Mouse (Mus musculus) heart, postnatal 4 days (tissue): Measurements from ENCODE around the gene Slc26a11. TPM values are rescaled to one million over a fixed set of nuclear protein-coding genes. Genes with fewer than 3 reads are reported as not detected.

Experiments
- DNase-seq: peaks from one replicate; pipeline ENCODE4 v3.0.0; 2021
- microRNA-seq, 2 experiments: library from miRNA; unstranded; fragments of <30 nt; microRNA quantifications; one replicate each; pipeline ENCODE4 v1.2.0; 2021 to 2022
- total RNA-seq, 2 experiments: library from RNA; stranded (reverse); gene quantifications; 2 replicates each; pipeline ENCODE4 v1.2.3; 2021

Gene Slc26a11
- total RNA-seq, 2 experiments from 2014 or later = 3.0 to 3.9 TPM

GRCm38 (mm10) chr11:119402501-119403160 is 47.3 kb downstream of the Slc26a11 start:
- no peak for DNase-seq

DNA sequence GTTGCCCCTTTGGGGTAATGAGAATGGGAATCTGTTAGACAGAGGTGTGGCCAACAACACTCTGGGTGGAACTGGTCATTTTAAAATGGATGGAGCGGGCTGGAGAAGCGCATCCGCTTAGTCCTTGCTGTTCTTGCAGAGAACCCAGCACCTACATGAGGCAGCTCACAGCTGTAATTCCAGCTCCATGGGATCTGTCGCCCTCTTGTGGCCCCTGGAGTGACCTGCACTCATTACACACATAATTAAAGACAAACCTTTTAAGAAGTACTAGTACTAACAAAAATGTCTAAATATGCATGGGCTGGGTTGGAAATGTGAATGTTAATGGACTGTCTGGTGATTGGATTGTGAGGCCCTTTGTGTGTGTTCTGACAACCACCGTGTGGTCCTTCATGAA is 49.3 kb downstream of the Slc26a11 start:
- peak; percentile 41 for DNase-seq

GRCm38 (mm10) chr11:119407381-119407780 is 52.0 kb downstream of the Slc26a11 start:
- DNase-seq = no peak

GRCm38 (mm10) chr11:119407977-119408376 is 52.6 kb downstream of the Slc26a11 start:
- no peak for DNase-seq

DNA sequence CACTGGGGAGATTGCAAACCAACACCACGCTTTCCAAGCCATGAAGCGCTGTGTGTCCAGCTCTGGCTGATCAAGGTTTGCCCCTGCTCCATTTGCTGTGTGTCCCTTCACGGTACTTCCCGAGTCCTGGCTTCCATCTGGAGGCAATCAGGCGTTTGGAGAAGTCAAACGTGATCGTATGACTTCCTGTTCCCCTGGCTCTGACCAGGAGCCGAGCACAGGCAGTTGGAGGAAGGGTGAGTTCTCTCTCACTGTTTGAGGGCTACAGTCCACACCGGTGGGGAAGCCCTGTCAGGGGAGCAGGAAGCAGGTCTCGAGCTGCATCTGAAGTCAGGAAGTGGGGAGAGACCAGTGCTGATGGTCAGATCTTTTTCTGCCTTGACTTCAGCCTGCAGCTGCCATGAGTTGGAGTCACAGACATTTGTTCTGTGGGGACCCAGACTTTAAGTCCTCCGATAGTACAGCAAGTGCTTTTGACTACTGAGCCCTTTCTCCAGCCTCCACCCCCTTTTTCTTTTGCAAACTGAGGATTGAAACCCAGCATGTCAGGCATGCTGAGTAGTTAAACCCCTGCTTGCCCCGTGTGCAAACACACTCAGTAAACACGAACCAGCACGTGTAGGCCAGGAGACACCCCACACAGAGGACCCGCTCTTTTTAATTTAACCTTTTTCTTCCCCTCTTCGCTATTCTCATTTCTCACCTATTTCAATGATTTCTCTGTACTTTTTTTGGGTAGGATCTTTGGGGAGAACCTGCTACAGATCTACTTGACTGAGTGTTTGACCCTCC is 64.2 kb downstream of the Slc26a11 start:
- DNase-seq = no peak

DNA sequence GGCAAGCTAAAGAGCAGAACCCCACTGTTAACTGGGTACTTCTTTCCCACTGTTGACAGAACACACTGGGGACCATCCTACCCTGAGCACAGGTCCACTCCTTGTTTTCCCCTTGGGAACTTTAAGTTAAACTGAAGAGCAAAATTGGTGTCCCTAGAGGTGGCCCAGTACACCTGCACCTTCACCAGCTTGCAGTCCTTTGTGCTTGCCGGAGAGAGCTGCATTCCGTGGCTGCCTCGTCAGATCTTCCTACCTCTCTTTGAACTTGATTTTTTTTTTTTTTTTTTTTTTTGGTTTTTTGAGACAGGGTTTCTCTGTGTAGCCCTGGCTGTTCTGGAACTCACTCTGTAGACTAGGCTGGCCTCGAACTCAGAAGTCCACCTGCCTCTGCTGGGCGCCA is 65.1 kb downstream of the Slc26a11 start:
- DNase-seq = no peak

GRCm38 (mm10) chr11:119427431-119427830 is 72.1 kb downstream of the Slc26a11 start:
- DNase-seq = no peak

GRCm38 (mm10) chr11:119427986-119428385 is 72.6 kb downstream of the Slc26a11 start:
- no peak for DNase-seq

DNA sequence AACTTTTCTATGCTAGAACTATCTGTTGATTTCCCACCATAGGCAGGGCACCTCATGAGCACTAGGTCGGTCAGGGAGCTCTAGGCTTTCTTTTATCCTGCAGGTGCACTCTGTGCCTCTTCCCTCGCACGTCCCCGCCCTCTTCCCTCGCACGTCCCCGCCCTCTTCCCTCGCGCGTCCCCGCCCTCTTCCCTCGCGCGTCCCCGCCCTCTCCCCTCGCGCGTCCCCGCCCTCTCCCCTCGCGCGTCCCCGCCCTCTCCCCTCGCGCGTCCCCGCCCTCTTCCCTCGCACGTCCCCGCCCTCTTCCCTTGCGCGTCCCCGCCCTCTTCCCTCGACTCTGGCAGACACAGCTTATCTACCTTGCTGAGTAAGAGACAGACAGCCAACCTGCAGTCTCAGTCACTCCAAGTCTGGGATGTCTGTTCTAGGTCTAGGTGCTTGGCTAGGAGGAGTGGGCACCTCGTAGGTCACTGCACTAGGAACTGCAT is 73.3 kb downstream of the Slc26a11 start:
- DNase-seq = peak; percentile 59

Small RNA genes lying within 50 kb of the gene (microRNA-seq; reads per million reads assigned to microRNA genes)
- 0.61 to 1.7 reads per million in 2 experiments for gene Mir1932

Other genes with a start within 250 kb of the Slc26a11 start
- gene Tbc1d16, start 127.1 kb upstream of the Slc26a11 start, total RNA-seq = 10 to 100 TPM; 60.5 to 63.4 TPM
- gene Ccdc40, start 127.0 kb upstream of the Slc26a11 start, total RNA-seq = 1 to 10 TPM in 1 of 2 experiments, under 1 TPM in 1; 0.27 to 1.4 TPM
- gene Gaa, start 87.7 kb upstream of the Slc26a11 start, total RNA-seq = 10 to 100 TPM; 52.1 to 53.2 TPM
- gene Eif4a3, start 55.5 kb upstream of the Slc26a11 start, total RNA-seq = 100 to 1,000 TPM; 141 to 154 TPM
- under 1 TPM; 0.16 to 0.21 TPM for gene Card14, start 47.8 kb upstream of the Slc26a11 start, total RNA-seq
- gene Sgsh, start within 50 bp of the Slc26a11 start, total RNA-seq = 1 to 10 TPM; 7.0 to 7.7 TPM
- 10 to 100 TPM; 17.2 to 19.7 TPM for gene Rnf213, start 37.5 kb downstream of the Slc26a11 start, total RNA-seq
- 10 to 100 TPM; 15.7 to 17.4 TPM for gene Endov, start 135.8 kb downstream of the Slc26a11 start, total RNA-seq
- under 1 TPM; 0.50 to 0.74 TPM for gene Nptx1, start 192.2 kb downstream of the Slc26a11 start, total RNA-seq
- gene Rptor, start 247.3 kb downstream of the Slc26a11 start, total RNA-seq = 10 to 100 TPM; 44.2 to 45.6 TPM